Mouse (Mus musculus): Measurements from ENCODE around the gene Rhox11.
"Not testable (repeated sequence)": the region's sequence is repeated elsewhere in the genome, so short reads cannot be mapped to it uniquely, and the experiment has no call there.

Gene Rhox11

DNA sequence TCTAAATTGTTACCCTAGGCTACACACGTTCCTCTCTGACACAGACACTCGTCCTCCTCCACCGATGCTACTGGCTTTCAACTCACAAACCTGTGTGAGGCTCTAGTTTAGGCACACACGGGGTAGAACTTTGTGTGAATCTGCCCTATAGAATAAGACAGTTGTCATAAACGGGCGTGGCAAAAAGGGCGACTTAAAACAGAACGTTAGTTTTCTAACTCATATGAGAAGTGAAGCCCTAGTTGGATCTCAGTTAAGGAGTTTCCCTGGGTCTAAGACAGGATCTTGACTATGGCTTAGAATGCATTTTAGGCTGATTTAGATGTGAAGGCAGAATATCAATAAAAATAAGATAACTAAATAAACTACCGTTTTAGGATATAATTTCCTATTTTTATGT is at the start of gene Rhox11:
Rhox11 (minus strand) TSS at position 101 of the 400 bp plus-strand sequence.
- DNase-seq: no peak

DNA sequence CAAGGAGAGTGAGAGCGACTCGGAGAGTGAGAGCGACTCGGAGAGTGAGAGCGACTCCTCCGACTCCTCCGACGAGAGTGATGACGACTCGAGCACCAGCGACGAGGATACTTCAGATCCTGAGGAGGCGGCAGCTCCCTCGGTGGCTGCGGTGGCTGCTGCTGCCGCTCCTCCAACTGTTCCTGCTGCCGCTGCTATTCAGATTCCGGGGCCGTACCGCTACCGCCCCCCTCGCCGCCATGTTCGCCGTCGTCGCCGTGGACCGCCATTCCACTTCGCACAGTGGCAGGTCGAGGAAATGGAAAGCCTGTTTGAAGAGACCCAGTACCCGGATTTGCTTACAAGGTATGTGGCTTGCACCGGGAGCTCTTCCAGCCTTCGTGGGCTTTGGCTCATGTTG is 36.5 kb upstream of the Rhox11 start:
- no peak for DNase-seq

DNA sequence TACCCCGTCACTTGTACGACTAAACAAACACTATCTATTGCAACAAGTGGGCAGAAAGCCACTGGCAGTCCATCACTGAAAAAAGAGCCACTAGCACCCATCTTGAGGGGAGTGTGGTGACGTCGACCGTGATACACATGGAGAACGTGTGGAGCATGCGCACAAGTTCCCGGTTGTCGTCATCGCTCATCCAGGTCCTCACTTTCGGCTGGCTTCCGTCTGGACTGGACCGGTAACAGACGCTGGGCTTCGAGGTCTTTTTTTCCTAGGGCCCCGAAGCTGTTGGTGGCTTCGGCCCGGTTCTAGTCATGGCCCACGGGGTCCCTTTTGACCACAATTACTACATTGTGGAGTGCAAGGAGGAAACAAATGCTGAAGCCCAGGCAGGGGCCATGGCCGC is 36.0 kb upstream of the Rhox11 start, which contains the start of gene Rhox13:
Rhox13 (plus strand) TSS at position 238 of the 400 bp plus-strand sequence.
- DNase-seq: no peak

DNA sequence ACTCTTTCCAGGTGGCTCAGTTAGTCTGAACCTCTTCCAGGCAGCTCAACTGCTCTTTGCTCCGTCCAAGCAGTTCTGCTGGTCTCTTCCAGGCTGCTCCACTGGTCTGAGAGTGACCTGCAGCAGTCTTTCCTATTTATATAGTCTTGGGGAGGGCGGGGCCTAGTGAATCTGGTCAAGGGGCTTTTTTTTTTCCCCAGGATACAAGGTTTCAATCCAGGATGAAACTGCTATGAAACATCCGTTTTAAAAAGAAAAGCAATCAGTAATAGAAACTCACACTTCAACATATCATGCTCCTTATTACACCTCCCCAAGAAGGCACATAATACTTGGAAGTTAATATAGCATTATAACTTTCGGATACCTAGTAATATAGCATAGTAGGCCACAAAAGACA is 25.9 kb upstream of the Rhox11 start, which contains the start of gene Rhox12:
Rhox12 (minus strand) TSS at position 101 of the 400 bp plus-strand sequence.
- no peak for DNase-seq

DNA sequence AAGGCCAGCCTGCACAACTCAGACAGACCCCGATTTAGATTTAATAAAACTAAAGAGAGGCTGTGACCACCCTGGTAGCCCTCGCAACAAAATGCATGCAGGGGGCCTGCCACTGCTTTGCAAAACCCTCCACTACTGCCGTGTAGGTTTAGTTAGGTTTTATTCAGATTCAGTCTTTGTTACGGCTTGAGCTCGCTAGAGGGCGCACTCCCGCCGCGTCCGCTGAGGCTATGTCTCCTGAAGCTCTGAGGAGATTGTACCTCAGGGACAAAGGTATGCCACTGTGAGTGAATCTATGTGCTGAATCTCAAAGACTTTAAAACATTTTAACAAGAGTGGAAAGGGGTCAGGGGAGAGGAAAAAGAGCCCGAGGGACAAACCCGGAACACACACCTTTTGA is 715 bp downstream of the Rhox11 start:
- DNase-seq: peak; percentile 3 to 15

DNA sequence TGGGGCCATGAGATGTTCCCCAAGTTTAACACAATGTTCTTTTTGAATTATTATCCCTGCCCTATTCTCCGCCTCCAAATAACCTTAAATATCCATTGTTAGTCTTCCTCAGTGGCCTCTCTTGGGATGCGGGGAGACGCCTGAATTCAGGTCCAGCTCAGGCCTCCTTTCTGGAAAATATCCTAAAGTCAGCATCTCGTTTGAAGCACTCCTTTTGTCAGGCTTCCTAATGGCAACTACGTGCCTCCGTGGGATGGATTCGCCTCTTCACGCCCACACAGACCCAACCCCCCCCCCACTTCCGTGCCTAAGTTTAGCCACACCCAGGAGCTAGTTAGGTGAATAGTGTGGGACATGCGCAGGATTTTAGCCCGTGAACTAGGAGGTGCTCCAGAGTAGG is 18.8 kb downstream of the Rhox11 start, which contains the start of gene Rhox10:
Rhox10 (plus strand) TSS at position 301 of the 400 bp plus-strand sequence.
- DNase-seq: no peak

DNA sequence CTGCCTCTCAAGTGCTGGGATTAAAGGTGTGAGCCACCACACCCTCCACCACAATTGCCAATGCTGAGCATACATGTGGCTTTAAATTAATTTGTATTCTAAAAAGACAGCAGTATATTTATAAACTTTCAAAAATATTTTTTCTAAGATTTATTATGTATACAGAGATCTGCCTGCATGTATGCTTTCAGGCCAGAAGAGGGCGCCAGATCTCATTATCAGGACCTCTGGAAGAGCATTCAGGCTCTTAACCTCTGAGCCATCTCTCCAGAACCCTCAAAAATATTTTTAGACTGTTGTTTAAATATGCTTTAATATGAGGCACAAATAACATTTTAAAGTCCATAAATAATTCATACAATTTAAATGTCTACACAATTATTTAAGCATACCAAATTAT is 23.4 kb downstream of the Rhox11 start:
- DNase-seq: no peak

DNA sequence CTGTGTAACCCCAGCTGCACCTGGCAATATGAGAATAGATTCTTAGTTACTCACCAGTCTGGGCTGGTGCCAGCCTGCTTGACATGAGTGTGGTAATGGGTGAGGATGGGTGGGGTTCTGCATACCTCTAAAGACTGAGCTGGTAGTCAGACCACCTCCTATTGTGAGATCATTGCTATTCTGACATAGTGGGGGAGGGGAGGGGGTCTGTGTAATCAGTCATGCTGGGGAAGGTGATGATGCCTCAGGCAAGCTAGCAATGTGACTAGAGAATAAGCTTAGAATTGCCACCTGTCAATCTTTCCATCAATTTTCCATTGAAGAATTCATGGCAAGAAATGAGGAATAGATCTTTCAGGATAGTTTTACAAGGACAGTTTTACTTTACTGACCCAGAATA is 41.9 kb downstream of the Rhox11 start, which contains the start of gene Btg1-ps2:
Btg1-ps2 (minus strand) TSS at position 101 of the 400 bp plus-strand sequence.
- DNase-seq: not testable (repeated sequence)

DNA sequence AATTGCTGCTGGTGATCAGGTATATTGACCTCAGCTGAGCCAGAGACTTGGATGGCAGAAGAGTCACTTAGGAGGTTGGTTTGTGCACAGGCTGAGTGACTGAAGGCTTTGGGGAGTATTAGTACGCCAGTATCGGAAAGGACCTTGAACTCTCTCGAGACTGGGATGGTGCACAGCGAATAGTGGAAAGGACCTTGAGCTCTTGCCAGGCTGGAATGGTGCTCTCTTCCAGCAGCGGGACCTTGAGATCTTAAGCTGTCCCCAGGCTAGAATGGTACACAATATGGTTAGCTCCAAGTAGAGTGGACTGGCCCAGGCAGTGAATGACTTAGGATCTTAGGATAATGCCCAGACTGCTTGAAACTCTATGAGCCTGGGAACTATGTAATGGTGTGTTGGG is 45.3 kb downstream of the Rhox11 start:
- DNase-seq: no peak

DNA sequence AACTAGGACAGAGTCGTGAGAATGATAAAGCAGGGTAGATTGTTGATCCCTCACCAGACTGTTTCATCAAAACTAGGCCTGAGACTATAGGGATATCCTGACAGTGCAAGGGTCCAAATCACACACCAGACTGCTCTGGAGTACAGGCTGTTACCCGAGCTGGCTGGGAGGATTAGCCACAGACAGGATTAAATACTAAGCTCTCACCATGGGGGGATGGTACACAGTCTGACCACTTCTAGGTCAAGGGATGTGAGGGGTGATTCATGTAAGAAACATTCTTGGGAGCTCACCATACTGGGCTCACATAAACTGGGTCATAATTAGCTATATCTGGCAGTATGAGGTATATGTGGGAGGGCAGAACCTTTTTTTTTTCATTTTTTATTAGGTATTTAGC is 51.1 kb downstream of the Rhox11 start:
- no peak for DNase-seq
